Mouse (Mus musculus): ENCODE data around the gene Krt1.

Gene Krt1

GRCm38 (mm10) chr15:101850694-101851093 lies at the start of gene Krt1:
TSS of gene Krt1 (minus strand) at chr15:101850794.
- no peak for DNase-seq (ENCODE audit: low read depth in 2 of 2, low spot score in 2 of 2)

DNA sequence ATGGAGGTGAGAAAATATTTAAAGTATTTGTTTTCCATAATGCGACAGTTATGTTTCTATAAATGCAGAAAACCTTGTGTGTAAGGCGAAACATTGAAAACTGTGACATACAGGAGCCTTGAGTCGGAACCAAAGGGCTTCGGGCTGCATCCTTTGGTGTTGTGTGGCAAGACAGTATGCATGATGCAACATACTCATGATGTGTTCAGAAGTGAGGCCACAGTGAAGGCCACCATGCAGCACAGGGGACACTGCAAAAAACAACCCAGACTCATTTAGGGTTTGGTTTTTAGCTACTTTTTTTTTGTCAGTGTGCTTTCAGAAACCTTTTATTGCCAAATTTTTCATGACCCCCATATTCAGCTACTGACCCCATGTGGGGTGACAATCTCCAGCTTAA lies 44.6 kb upstream of the Krt1 start:
- DNase-seq (ENCODE audit: low read depth in 2 of 2, low spot score in 2 of 2), result no peak

DNA sequence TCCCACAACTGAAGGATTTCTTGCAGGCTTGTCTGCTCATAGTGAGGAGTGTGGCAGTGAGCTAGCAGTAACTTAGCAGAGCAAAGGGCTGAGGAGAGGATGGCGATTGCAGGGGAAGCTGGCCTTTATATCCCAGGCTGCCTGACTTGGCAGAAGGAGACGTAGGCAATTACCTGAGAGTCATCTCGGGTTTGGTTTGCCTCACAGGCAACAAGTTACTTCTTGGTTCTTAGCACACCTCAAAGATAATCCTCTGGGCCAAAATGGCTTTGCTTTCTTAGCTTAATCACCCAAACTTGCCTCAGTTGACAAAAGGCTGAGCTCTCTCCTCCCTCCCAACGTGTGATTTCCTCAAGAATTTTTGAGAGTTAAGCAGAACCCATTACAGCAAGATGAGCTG lies 42.2 kb upstream of the Krt1 start, which contains the start of gene Krt76:
Krt76 (minus strand) TSS at position 101 of the 400 bp plus-strand sequence.
- DNase-seq (ENCODE audit: low read depth in 2 of 2, low spot score in 2 of 2), result no peak

- DNase-seq (ENCODE audit: low read depth in 2 of 2, low spot score in 2 of 2), result no peak
These were observed 29.2 kb upstream of the Krt1 start for GRCm38 (mm10) chr15:101879776-101880175.

- DNase-seq (ENCODE audit: low read depth in 2 of 2, low spot score in 2 of 2), result no peak
These were observed 27.4 kb upstream of the Krt1 start for GRCm38 (mm10) chr15:101878041-101878440.

GRCm38 (mm10) chr15:101874383-101874782 lies 23.8 kb upstream of the Krt1 start:
- DNase-seq (ENCODE audit: low read depth in 2 of 2, low spot score in 2 of 2), result no peak

DNA sequence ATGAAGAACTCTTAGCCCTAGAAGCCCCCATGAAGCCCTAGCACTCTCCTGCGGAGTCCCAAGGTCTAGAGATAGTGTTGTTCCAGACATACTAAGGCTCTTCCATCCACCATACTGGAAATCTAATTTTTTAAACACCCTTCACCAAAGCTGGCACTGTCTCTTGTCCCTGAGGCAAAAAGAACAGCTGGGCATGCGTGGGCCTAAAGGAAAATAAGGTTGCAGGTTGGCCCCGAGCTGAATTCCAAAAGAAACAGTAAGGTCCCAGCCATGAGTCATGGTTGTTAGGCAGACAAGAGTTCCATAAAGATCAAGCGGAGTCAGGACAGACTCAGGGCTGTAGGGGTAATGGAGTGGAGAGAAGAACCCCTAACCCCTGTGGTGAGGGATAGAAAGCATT lies 22.6 kb upstream of the Krt1 start:
- no peak for DNase-seq (ENCODE audit: low read depth in 2 of 2, low spot score in 2 of 2)

DNA sequence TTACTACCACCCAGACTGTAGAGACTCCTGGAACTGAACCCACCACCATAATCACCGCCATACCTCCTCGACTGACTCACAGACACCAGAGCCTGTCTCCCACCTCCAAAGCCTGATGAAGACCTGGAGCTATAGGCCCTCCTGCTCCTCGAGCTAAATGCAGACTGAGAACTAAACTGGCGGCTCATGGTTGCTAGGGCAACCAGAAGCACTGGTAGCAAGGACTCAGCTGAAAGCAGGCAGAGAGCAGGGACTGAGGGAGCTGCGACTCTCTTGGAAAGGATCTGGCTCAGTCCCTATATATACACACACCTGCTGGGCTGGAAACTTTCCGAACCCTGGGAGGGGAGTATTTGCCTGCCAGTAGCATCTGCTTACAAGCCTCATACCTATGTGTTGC lies 18.8 kb upstream of the Krt1 start, which contains the start of gene Krt77:
Krt77 (minus strand) TSS at position 275 of the 400 bp plus-strand sequence.
- DNase-seq (ENCODE audit: low read depth in 2 of 2, low spot score in 2 of 2), result no peak

DNA sequence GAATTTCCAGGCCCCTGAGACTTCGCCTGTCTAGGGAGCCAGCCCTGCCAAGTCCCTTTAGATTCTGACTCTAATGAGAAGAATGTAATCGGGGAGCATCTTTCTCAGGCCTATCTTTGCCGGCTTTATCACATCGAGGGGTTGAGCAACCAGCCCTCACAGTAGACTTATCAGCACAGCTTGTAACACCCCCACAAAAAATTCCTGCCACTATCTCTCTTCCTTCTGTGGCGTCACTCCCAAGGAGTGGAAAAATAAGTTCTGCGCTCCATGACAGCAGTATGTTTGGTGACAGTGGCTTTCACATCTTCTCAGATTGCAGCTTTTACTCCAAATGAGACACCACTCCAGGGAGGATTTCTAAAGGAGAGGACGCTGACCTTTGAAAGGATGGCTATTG lies 16.2 kb upstream of the Krt1 start:
- no peak for DNase-seq (ENCODE audit: low read depth in 2 of 2, low spot score in 2 of 2)

- no peak for DNase-seq (ENCODE audit: low read depth in 2 of 2, low spot score in 2 of 2)
These were observed 10.0 kb upstream of the Krt1 start for GRCm38 (mm10) chr15:101860421-101861130.

DNA sequence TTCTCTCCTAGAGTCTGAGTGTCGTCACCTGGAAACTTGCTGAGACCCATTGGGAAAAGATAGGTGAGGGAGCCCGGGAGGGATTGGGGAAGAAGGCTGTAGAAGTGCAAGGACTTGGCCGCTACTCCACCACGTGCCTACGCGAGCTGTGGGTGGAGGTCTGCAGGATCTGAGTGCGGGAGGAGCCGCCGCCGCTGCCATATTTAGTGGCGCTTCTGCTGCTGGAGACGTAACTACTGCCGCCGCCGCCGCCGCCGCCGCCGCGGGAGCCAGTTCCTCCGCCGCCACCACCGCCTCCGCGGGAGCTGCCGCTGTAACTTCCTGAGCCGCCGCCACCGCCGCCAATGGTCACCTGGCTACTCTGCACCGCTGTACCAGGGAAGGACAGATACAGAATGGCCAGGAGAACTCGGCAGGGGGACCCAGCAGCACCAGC lies 9.2 kb upstream of the Krt1 start:
- DNase-seq (ENCODE audit: low read depth in 2 of 2, low spot score in 2 of 2), result peak in 1 of 2 experiments; percentile 12

DNA sequence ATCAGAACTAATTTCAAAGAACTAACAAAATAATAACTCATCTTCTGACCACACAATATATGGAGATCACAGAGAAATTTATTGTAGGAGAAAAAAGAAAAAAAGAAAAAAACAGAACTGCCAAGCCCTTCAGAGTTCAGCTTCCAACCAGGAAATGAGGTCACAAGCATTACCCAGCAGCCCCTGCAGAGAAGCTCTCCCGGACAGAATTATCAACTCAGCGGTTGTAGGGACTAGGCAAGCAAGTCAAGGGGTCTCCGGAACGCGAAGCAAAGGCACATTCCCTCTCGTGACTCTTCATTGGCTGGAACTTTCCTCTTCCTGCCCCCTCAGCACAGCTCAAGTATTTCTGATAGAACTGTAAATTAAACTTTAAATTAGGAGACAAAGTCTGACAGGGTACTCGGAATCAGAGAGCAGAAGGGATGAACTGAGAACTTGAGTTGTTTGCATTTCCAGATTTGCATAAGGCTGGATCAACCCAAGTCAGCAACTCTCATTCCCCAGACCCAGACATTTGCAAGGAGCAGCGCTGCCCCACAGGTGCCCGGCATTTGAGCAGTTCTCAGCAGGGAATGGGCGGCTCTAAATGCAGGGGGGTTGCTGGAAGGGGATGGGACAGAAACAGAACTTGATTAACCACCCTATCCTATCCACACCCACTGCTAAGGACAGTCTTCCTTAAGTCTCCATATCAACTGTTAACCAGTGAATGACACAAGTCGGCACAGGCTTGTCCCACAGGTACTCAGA lies 8.3 kb upstream of the Krt1 start:
- no peak for DNase-seq (ENCODE audit: low read depth in 2 of 2, low spot score in 2 of 2)

- no peak for DNase-seq (ENCODE audit: low read depth in 2 of 2, low spot score in 2 of 2)
These were observed 6.1 kb upstream of the Krt1 start for GRCm38 (mm10) chr15:101856696-101857095.

DNA sequence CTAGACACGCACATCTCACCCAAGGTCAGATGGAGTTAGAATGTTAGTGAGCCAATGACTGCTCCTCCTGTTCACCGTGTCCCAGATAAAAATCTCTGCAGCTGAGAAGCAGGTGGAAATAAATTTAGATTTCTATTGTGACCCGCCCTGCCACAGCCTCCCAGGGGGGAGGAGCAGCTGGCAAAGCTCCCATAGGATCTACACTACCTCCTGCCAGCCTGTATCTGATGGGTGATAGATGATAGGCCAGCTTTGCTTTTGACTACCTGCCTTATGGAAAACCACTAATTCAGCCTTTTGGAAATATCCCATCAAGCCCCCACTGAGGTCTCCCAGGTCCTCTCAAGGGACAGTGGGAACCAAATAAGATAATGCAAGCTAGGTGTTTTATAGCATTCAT lies 5.1 kb upstream of the Krt1 start:
- no peak for DNase-seq (ENCODE audit: low read depth in 2 of 2, low spot score in 2 of 2)

DNA sequence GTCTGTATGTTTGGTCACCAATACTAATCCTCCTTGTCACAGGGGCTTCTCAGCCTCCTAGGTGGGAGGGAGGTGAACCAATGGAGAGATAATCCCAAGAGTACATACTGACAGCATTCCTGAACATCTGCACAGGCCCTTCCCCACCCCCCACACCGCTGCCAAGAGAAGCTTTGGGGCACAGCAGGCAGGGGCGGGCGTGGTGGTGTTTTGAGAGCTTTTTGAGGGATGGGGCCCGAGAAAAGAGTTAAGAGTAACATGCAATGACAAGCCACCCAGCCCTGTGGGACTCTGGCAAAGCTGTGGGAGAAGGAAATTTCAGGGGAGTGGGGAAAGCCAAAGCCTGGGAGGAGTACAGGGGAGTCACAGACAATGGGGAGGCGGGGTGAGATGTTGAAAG lies 3.7 kb upstream of the Krt1 start:
- no peak for DNase-seq (ENCODE audit: low read depth in 2 of 2, low spot score in 2 of 2)

DNA sequence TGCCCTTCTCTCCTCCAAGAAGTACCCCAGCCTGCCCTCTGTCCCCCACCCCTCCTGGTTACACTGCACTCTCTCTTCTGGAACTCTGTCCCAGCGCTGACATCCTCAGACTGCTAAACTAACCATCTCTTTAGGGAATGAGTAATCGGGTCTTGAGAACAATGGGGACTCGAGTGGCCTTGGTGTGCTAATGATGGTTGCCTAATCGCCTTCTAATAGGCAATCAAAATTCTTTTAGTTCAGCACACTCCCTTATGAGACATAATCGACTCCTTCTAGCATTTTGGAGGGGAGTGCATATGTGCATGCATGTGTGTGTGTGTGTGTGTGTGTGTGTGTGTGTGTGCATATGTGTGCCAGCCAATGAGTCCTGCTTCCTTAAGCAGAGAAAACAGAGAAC lies 2.0 kb upstream of the Krt1 start:
- DNase-seq (ENCODE audit: low read depth in 2 of 2, low spot score in 2 of 2), result no peak

DNA sequence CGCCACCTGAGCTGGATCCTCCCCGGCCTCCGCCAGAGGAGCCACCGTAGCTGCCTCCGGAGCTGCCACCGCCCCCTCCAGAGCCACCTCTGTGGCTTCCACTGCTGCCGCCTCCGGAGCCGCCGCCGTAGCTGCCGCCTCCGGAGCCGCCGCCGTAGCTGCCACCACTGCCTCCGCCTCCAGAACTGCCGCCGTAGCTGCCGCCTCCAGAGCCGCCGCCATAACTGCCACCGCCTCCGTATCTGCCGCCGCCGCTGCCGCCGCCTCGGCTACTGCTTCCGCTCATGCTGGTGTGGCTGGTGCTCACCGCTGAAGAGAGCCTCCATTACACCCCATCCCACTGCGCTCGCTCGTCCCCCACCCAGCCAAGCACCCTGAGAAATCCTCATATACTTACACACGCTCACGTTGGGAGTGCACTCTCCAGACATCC lies 4.6 kb downstream of the Krt1 start:
- peak; percentile 10 to 20 for DNase-seq (ENCODE audit: low read depth in 2 of 2, low spot score in 2 of 2)

GRCm38 (mm10) chr15:101843192-101843591 lies 7.4 kb downstream of the Krt1 start:
- DNase-seq (ENCODE audit: low read depth in 2 of 2, low spot score in 2 of 2), result no peak

- DNase-seq (ENCODE audit: low read depth in 2 of 2, low spot score in 2 of 2), result no peak
These were observed 15.7 kb downstream of the Krt1 start for GRCm38 (mm10) chr15:101834784-101835328.

DNA sequence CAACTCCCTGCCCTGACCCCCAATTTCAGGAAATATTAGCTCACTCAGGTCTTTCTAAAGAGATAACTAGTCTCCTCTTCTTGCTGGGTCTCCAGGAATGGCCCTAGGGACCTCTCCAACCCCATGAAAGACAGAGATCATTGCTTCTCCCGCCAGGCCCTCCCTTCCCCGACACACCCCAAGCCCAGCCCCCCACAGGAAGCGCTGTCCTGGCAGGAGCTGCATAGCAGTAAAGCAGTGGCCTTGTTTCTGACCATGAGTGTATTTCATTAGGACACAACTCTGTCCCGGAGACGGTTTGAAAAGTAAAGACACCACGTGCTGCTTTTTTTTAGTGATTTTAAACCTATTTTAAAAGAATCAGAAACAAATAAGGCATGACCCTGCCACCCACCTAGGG lies 17.5 kb downstream of the Krt1 start:
- DNase-seq (ENCODE audit: low read depth in 2 of 2, low spot score in 2 of 2), result no peak

DNA sequence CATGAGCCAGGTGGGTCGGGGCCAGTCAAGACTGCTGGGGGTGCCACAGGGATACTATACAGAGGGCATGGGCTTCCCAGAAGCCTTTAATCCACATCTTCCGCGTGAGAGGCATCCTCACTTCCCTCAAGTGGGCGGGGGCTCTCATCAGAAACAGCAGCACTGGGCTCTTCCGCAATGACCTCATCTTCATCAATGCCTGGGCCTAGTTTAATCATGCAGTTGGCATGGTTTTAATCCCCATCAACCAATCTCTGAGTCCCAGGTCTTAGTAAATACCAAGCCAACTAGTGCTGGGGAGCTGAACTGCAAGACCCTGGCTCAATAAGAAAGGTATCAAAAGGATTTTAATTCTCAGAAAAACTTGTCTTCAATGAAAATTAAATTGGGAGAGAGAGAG lies 21.2 kb downstream of the Krt1 start:
- no peak for DNase-seq (ENCODE audit: low read depth in 2 of 2, low spot score in 2 of 2)

DNA sequence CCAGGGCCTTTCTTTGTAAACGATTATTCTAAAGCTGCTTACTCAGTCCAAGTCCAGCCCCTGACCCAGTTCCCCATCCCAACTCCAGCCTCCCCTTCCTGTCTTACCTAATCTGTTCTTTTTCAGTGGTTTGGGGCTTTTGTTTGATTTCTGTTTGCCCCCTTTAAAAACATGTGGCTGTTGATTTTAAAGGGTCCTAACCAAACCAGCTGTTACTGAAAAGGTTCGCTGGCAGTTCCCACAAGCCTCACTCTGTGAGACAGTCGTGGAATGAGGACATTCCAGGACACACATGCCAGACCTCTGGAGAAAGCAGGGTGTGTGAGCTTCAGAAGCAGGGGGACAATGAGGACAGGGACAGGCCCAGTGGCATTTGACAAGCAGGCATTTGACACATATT lies 28.8 kb downstream of the Krt1 start:
- DNase-seq (ENCODE audit: low read depth in 2 of 2, low spot score in 2 of 2), result no peak

Data from CD8-positive naive resting alpha-beta T cell, adult 2 months (primary cell).